ENCODE assay signal across 8 mouse cellular contexts in the genomic region with DNA sequence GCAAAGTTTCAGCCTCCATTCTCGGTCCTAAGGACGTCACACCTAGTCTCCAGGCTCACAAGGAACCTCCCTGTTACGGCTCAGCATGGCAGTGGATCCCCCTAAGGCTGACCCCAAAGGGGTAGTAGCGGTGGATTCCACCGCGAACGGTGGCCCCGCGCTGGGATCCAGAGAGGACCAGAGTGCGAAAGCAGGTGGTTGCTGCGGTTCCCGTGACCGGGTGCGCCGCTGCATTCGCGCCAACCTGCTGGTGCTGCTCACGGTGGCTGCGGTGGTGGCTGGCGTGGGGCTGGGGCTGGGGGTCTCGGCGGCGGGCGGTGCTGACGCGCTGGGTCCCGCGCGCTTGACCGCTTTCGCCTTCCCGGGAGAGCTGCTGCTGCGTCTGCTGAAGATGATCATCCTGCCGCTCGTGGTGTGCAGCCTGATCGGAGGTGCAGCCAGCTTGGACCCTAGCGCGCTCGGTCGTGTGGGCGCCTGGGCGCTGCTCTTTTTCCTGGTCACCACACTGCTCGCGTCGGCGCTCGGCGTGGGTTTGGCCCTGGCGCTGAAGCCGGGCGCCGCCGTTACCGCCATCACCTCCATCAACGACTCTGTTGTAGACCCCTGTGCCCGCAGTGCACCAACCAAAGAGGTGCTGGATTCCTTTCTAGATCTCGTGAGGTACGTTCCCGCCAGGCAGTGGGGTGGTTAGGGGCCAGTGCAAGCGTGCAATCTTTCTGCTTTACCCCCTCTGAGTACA. TPM values are rescaled to one million over a fixed set of nuclear protein-coding genes. Genes with fewer than 3 reads are reported as not detected.
DNase-seq lines count a peak whose midpoint lies in the region; ATAC-seq lines count a peak whose summit lies in the region.

No protein-coding gene starts in this region.

- peak overlapping the region; percentile 52 for H3K27ac ChIP-seq in heart, embryonic 15.5 days
- H3K27ac ChIP-seq in midbrain, embryonic 10.5 days (replicated peaks) = peak overlapping the region; percentile 85
- H3K27ac ChIP-seq in stomach, embryonic 14.5 days (ENCODE audit: low read length) = peak overlapping the region; percentile 52; the same call in 1 of the 2 replicates

- peak overlapping the region; percentile 92 for H3K4me2 ChIP-seq in heart, embryonic 15.5 days
- H3K4me2 ChIP-seq in stomach, embryonic 14.5 days (replicated peaks; ENCODE audit: low read depth, low read length) = peak overlapping the region; percentile 83

- no peaks in the 10 kb centered on the region for H3K27me3 ChIP-seq in heart, embryonic 15.5 days
- no peaks in the 10 kb centered on the region for H3K27me3 ChIP-seq in midbrain, embryonic 10.5 days (ENCODE audit: low read depth, poor library complexity, severe bottlenecking)
- H3K27me3 ChIP-seq in stomach, embryonic 14.5 days (ENCODE audit: control insufficient read depth, insufficient read depth, low read length) = no peaks in the 10 kb centered on the region

- H3K9me3 ChIP-seq in heart, embryonic 15.5 days (replicated peaks) = no peaks in the 10 kb centered on the region
- no peaks in the 10 kb centered on the region for H3K9me3 ChIP-seq in midbrain, embryonic 10.5 days (replicated peaks)
- no peaks in the 10 kb centered on the region for H3K9me3 ChIP-seq in stomach, embryonic 14.5 days (ENCODE audit: control insufficient read depth, low read depth, low read length)

- peak overlapping the region; percentile 73 for H3K4me3 ChIP-seq in heart, embryonic 15.5 days
- H3K4me3 ChIP-seq in midbrain, embryonic 10.5 days = peak overlapping the region; percentile 75
- peak overlapping the region; percentile 50 for H3K4me3 ChIP-seq in stomach, embryonic 14.5 days (ENCODE audit: low read depth, low read length)

- peaks cover 36% of the 10 kb centered on the region for H3K4me1 ChIP-seq in heart, embryonic 15.5 days (replicated peaks)
- H3K4me1 ChIP-seq in midbrain, embryonic 10.5 days = peaks cover 47% of the 10 kb centered on the region
- H3K4me1 ChIP-seq in stomach, embryonic 14.5 days (ENCODE audit: control insufficient read depth, insufficient read depth, low read length) = peaks cover 14% of the 10 kb centered on the region

- peak overlapping the region; percentile 73 for H3K9ac ChIP-seq in heart, embryonic 15.5 days
- H3K9ac ChIP-seq in stomach, embryonic 14.5 days (replicated peaks; ENCODE audit: low read depth, low read length) = peak overlapping the region; percentile 47

- intact Hi-C loops in left cerebral cortex, postnatal 10 days (cut with DNase I) = no loop called here

- ATAC-seq in heart, embryonic 15.5 days (replicated peaks; ENCODE audit: insufficient number of reproducible peaks, insufficient read depth, low FRiP score, low read depth) = no peak
- ATAC-seq in stomach, embryonic 14.5 days (ENCODE audit: insufficient number of reproducible peaks, insufficient read depth, low FRiP score, low read depth) = 0 out of 2 replicates have a peak, but pooled peaks have one; percentile 1

- peak; percentile 23 for DNase-seq in right cerebral cortex, postnatal 25 days
- no peak for DNase-seq in right cerebral cortex, postnatal 36 days (ENCODE audit: low spot score in 2 of 2)
- peak; percentile 36 for DNase-seq in c-Kit-positive CD71-positive TER-119-positive erythroid progenitor cells, embryonic 14.5 days (ENCODE audit: low spot score)
- DNase-seq in kidney, postnatal 4 days = peak; percentile 50 to 67
- DNase-seq in midbrain, embryonic 10.5 days (ENCODE audit: low spot score) = peak; percentile 58
- DNase-seq in left cerebral cortex, postnatal 10 days (ENCODE audit: extremely low spot score in 1 of 2, low spot score in 2 of 2) = no peak

- WGBS in heart, embryonic 15.5 days = under 1% methylated on average over 60 of the region's 60 CpGs
- WGBS in midbrain, embryonic 10.5 days = under 1% methylated on average over 60 of the region's 60 CpGs
- under 1% methylated on average over 60 of the region's 60 CpGs for WGBS in stomach, embryonic 14.5 days

- no peaks in the 10 kb centered on the region for H3K36me3 ChIP-seq in heart, embryonic 15.5 days
- H3K36me3 ChIP-seq in midbrain, embryonic 10.5 days = peaks cover 22% of the 10 kb centered on the region
- 0 out of 2 replicates have a peak, but pooled peaks cover 3% of the 10 kb centered on the region for H3K36me3 ChIP-seq in stomach, embryonic 14.5 days (ENCODE audit: control insufficient read depth, insufficient read depth, low read length)

RNA-seq across cellular contexts. Expression of gene Slc1a5, which starts 0.8 kb away (rescaled TPM):
- 40.2 and 46.4 TPM in 2 replicates for polyA plus RNA-seq in heart, embryonic 15.5 days (2015; fragmentation: Nextera tagmentation; extraction: Ambion mirVana)
- polyA plus RNA-seq in midbrain, embryonic 10.5 days (2016; fragmentation: Nextera tagmentation; extraction: Ambion mirVana) = 40.1 and 40.4 TPM in 2 replicates
- 36.7 and 39.0 TPM in 2 replicates for polyA plus RNA-seq in stomach, embryonic 14.5 days (2014; fragmentation: Nextera tagmentation; extraction: Ambion mirVana)
- 1 to 10 TPM; 3.9 to 4.3 TPM for total RNA-seq in left cerebral cortex, postnatal 10 days (2021)

RNA-seq across cellular contexts. Expression of gene Strn4, which starts 33.7 kb away (rescaled TPM):
- polyA plus RNA-seq in heart, embryonic 15.5 days (2015; fragmentation: Nextera tagmentation; extraction: Ambion mirVana) = 73.9 and 90.0 TPM in 2 replicates
- 108 and 137 TPM in 2 replicates for polyA plus RNA-seq in midbrain, embryonic 10.5 days (2016; fragmentation: Nextera tagmentation; extraction: Ambion mirVana)
- polyA plus RNA-seq in stomach, embryonic 14.5 days (2014; fragmentation: Nextera tagmentation; extraction: Ambion mirVana) = 105 and 120 TPM in 2 replicates
- total RNA-seq in left cerebral cortex, postnatal 10 days (2021) = 100 to 1,000 TPM; 269 to 272 TPM

RNA-seq across cellular contexts. Expression of gene Fkrp, which starts 34.5 kb away (rescaled TPM):
- polyA plus RNA-seq in heart, embryonic 15.5 days (2015; fragmentation: Nextera tagmentation; extraction: Ambion mirVana) = 30.8 and 32.7 TPM in 2 replicates
- 28.3 and 32.9 TPM in 2 replicates for polyA plus RNA-seq in midbrain, embryonic 10.5 days (2016; fragmentation: Nextera tagmentation; extraction: Ambion mirVana)
- polyA plus RNA-seq in stomach, embryonic 14.5 days (2014; fragmentation: Nextera tagmentation; extraction: Ambion mirVana) = 23.8 and 25.8 TPM in 2 replicates
- 10 to 100 TPM; 49.9 to 51.7 TPM for total RNA-seq in left cerebral cortex, postnatal 10 days (2021)

RNA-seq across cellular contexts. Expression of gene Ap2s1, which starts 43.8 kb away (rescaled TPM):
- 194 and 219 TPM in 2 replicates for polyA plus RNA-seq in heart, embryonic 15.5 days (2015; fragmentation: Nextera tagmentation; extraction: Ambion mirVana)
- polyA plus RNA-seq in midbrain, embryonic 10.5 days (2016; fragmentation: Nextera tagmentation; extraction: Ambion mirVana) = 278 and 281 TPM in 2 replicates
- polyA plus RNA-seq in stomach, embryonic 14.5 days (2014; fragmentation: Nextera tagmentation; extraction: Ambion mirVana) = 274 and 282 TPM in 2 replicates
- 100 to 1,000 TPM; 350 to 351 TPM for total RNA-seq in left cerebral cortex, postnatal 10 days (2021)

Comparison
In these comparisons a context has a peak if more than half of its experiments do, and no peak if none do; other contexts are left out.
1. DNase-seq: peak in right cerebral cortex, postnatal 25 days (single experiment), c-Kit-positive CD71-positive TER-119-positive erythroid progenitor cells, embryonic 14.5 days (single experiment), kidney, postnatal 4 days (2 of 2) and midbrain, embryonic 10.5 days (single experiment); none in right cerebral cortex, postnatal 36 days (0 of 2) and left cerebral cortex, postnatal 10 days (0 of 2).
2. Peak in every context shown above with its lines, with median percentiles within 50 percentile points of each other: H3K27ac ChIP-seq and H3K4me3 ChIP-seq.